Mouse (Mus musculus) kidney, postnatal 36 days (tissue): ENCODE measurements around the gene Ugt1a2.

Experiments used
- DNase-seq, 2 experiments: peaks; one replicate each; pipeline ENCODE4 v3.0.0; 2021 to 2022; ENCODE audit warnings: mixed read lengths in 2 of 2

Gene Ugt1a2

GRCm38 (mm10) chr1:88258881-88259642, 58.7 kb downstream of the Ugt1a2 start:
- DNase-seq, result peak in 1 of 2 experiments; percentile 47

GRCm38 (mm10) chr1:88259643-88260024, 59.2 kb downstream of the Ugt1a2 start:
- no peak for DNase-seq

DNA sequence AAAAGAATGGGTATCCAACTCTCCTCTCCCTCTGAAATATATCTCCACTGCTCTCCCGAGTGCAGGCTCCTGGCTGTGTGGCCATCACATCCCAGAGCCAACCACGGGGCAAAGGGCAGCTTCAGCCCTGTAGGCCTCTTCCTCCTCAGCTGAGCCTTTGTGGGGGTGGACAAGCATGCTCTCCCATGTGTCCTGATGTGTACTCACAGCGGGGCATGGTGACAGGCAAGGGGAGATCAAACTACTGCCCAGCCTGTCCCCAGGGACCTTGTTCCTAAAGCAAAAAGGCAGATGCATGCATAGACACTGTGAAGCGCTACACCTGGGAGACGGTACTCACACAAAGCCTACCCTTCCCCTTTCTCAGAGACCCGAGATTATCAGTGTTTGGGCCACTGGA, 59.7 kb downstream of the Ugt1a2 start:
- peak; percentile 74 to 79 for DNase-seq

GRCm38 (mm10) chr1:88260604-88261377, 60.4 kb downstream of the Ugt1a2 start:
- DNase-seq, result no peak

DNA sequence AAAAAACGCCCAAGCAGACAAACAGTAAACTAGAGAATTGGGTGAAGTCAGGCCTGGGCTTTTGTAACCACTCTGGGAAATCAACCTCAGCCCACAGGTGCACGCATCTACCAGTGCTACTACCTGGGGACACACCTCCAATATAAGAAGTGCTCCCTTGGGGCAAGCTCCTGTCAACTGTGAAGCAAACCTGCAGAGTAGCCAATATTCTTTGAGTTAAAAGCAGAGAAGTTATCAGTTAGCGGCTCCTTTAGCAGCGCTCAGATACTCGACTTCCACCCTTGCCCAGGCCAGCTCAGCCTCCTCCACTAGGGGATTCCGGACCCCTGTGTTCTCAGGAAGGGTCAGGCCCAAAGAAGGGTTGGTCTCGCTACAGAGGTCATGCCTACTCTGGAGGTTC, 61.3 kb downstream of the Ugt1a2 start:
- DNase-seq, result no peak

DNA sequence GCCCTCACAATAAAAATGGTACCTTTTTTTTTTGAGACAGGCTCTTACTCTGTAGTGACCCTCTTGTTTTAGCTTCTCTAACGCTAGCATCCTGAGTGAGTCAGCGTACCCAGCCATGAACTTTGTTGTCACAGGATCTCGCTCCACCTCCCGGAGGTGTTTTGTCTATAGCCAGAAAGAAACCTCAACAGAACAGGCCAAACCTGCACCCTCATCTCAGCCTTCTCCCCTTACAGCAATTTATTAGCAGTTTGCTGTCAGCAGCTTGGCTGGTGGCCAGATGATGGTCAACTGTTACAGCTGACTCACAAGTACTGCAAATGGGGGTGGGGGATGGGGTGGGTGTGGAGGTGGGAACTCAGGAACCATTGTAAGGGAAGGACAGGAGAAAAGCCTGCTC, 61.9 kb downstream of the Ugt1a2 start:
- DNase-seq, result peak; percentile 63 to 72

DNA sequence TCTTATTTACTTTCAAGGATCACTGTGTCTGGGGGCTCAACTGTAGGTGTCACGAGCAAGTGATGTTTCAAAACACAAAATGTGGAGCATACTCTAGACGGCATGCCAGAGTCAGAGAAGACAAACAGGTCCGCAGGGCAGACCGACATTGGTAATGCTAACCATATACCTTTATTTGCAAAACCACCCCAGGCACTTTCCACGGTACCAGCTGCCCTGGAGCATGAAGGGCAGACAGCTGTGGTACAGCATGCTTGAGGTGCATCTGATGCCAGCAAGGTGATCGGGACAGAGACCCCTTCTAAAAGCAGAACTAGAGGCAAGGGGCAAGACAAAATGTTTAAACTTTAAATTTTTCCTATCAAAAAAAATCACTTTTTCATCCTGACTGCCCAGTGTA, 62.6 kb downstream of the Ugt1a2 start:
- no peak for DNase-seq

DNA sequence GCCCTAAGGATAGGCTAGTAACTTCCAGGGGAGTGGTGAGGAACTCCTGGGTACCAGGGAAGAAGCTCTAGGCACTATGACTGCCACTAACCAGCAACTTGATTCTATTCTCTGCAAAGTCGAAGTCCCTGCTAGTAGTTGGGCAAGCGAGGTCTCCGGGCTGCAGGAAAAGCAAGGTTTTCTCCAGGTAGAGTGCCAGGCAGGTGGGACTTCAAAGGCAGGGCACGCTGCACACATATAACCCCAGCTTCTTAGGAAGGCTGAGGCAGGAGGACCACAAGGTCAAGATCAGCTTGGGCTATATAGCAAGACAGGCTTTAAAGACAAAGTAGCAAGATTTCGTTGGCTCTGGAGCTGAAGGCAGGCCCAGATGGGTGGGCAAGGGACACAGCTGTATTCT, 63.4 kb downstream of the Ugt1a2 start:
- DNase-seq, result no peak

DNA sequence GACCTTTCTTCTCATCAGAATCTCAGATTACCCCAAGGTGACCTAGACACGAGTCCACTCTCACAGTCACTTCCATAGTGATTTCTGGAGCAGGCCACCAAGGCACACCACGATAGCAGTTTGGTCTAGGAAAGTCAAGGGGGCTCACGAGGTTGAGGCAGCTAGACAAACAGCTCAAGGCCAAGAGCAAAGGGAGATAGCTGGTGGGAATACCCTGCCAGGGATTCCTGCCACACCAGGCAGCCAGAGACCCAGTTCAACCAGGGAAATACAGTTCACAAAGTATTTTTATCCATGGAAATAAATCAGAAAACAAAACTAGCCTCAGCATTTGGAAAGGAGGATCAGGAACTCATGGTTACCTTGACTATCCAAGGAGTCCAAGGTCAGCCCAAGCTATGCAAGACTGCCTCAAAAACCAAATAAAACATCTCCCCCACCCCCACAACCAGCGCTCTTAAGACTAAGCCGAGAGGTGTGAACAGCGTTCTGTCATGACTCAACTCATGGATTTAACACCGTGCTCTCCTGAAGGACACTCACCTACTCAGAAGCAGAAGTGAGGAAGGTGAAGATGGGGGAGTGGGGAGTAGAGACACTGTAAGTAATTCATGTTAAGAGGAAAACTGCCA, 64.0 kb downstream of the Ugt1a2 start:
- DNase-seq, result no peak

DNA sequence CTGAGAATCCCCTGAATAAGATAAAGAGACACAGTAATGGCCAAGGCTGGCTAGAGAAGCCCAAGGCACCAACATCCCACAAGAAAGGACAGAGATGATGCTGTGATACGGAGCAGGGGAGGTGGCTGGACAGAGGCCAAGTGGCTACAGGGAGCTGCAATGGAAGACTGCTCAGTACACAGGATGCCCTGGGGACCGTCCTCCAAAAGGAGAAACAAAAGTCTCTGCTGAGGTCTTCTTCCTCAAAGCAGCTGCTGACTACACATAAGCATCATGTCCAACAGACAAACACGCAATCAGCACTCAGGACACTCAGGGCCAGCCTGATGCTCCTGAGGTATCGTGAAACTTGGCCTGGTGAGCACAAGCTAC, 64.5 kb downstream of the Ugt1a2 start:
- DNase-seq, result peak in 1 of 2 experiments; percentile 56

GRCm38 (mm10) chr1:88266123-88266522, 65.7 kb downstream of the Ugt1a2 start:
- no peak for DNase-seq

GRCm38 (mm10) chr1:88267489-88267888, 67.1 kb downstream of the Ugt1a2 start:
- no peak for DNase-seq

DNA sequence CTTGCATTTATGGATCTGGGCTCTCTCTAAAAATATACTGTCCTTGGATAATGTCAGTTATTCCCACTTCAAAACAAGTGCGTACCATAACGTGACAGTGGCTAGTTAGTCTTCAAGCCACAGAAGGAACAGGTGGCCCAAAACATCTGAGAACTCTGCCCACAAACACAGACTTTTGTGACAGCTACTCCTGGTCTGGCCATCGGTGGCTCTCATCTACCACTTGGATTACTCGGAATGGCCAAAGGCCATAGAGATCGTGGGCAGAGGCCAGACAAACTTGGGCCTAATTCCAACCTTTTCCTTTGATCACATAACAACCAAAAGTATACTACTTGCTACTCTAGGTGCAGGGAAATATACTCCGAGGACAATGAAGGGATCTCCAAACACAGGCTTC, 67.7 kb downstream of the Ugt1a2 start:
- DNase-seq, result no peak
